Mouse (Mus musculus) liver, adult 2 months (tissue): Measurements from ENCODE around the gene Clstn1.

Source experiments
- CTCF ChIP-seq: fragments of 200-500 bp; IDR thresholded peaks from 2 replicates; pipeline ENCODE4 v1.5.1; 2011; ENCODE audit warnings: low read depth, low read length, control low read depth
- POLR2A ChIP-seq: fragments of 200-500 bp; IDR thresholded peaks from 2 replicates; pipeline ENCODE4 v1.6.1; 2011; ENCODE audit warnings: low read length, control low read depth; ENCODE audit not compliant: insufficient read depth; ENCODE audit errors: extremely low read depth

DNA sequence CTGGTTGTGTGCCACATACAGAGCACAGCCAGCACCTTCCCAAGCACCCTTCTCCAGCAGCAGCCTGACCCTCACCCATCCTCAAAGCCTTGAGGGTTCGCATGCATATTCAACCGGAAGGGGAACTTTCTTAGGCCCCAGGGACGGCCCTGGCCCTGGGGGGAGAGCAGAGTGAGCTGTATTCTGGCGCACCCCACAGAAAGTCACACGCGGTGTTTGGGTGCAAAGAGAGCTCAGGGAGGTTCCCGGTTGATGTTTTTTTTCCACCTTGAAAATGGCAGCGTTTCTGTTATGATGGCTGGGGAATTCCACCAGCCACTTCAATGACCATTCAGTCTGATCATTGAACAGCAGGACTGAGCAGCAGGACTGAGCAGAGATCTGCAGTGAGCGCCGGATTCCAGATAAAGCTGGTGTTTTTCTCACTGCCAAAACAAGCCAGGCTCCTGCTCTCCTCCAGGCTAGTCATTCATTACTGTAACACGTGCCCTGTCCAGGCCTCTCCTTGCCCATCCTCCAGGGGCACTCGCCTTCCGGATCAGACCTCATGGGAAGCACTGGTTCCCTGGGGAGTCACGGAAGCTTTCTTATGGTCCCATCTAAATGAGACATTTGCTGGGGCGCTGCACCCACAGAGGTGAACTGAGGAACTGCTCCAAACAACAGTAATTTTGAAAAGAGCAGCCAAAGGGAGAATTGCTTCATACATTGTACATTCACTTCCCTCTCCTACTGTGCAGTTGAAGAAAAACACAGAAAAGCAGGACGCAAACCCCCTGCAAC, 110.1 kb downstream of the Clstn1 start:
- no peak for TF ChIP-seq POLR2A
- no peak for TF ChIP-seq CTCF
